ENCODE assay signal across 9 mouse cellular contexts in the genomic region with DNA sequence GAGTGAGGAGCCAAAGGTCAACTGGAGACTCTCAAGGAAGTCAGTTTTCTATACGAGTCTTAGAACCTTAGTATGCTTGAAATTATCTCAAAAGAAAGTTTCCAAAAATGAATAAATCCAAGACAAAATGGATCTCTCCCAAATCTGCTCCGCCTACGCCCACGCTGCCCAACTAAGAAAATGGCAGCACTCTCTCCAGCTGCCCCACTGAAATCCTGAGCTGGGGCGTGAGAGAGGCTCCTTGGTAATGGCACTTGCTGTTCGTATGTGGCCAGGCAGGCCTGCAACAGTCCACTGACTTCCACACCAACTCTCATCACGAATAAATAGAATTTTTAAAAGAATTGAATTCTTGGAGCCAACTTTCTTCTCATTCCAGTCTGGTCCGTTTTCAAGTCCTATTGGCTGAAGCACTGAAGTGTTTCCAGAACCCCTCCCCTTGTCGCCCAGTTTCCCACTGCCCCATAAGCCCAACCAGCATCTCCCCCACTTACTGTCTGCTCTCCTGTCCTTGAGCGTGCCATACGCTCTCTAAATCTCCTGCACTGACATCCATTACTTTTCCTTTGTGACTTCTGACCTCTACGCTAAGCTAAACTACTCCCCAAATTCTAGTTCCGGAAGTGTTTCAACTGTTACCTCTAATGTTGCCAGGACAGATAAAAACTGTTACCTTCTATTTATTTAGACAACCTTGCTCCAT. TPM values are rescaled to one million over a fixed set of nuclear protein-coding genes. Genes with fewer than 3 reads are reported as not detected.
DNase-seq lines count a peak whose midpoint lies in the region; ATAC-seq and TF ChIP-seq lines count a peak whose summit lies in the region.
"Had no signal": no experiment of that assay in that cellular context is flagged by ENCODE, and none has a peak within 500 bp of the region (broad histone marks: within the 10 kb centered on the region; RNA-seq: fewer than 3 reads in every experiment).

No protein-coding gene starts in this region.

- H3K36me3 ChIP-seq in testis, adult 2 months (ENCODE audit: control insufficient read depth, insufficient read depth, low read length): no peaks in the 10 kb centered on the region
- no peaks in the 10 kb centered on the region for H3K36me3 ChIP-seq in liver, embryonic 15.5 days (replicated peaks)

- H3K9me3 ChIP-seq in liver, embryonic 15.5 days (replicated peaks): no peaks in the 10 kb centered on the region
- H3K9me3 ChIP-seq: megakaryocyte, embryonic 14.5 days had no signal

- intact Hi-C loops in gastrocnemius, adult 2 months (cut with DNase I): no loop called here

- no peak for TF ChIP-seq POLR2A in testis, adult 2 months (IDR thresholded peaks at IDR 0.05; ENCODE audit: control insufficient read depth, low read depth, low read length)

- peak overlapping the region; percentile 88 for H3K27ac ChIP-seq in gastrocnemius, adult 2 months
- H3K27ac ChIP-seq in testis, adult 2 months (ENCODE audit: control insufficient read depth, insufficient read depth, low read depth, low read length): peak overlapping the region; percentile 87
- H3K27ac ChIP-seq in liver, embryonic 15.5 days (replicated peaks): 0 out of 2 replicates have a peak overlapping the region, but pooled peaks have one; percentile 38

- H3K9ac ChIP-seq in liver, embryonic 15.5 days: no peak overlapping the region

- no peak for ATAC-seq in liver, embryonic 15.5 days (ENCODE audit: insufficient read depth)

- peak overlapping the region; percentile 74 for H3K4me3 ChIP-seq in gastrocnemius, adult 2 months
- peak overlapping the region; percentile 60 for H3K4me3 ChIP-seq in testis, adult 2 months (ENCODE audit: control insufficient read depth, low read depth, low read length)
- no peak overlapping the region for H3K4me3 ChIP-seq in liver, embryonic 15.5 days (replicated peaks)

- no peak for DNase-seq in gastrocnemius, adult 2 months
- no peak for DNase-seq in gastrocnemius, postnatal 10 days
- DNase-seq in testis, postnatal 14 days (ENCODE audit: low spot score): no peak
- DNase-seq in thymus, postnatal 36 days: no peak
- no peak for DNase-seq in layer of hippocampus, adult 8-10 months (ENCODE audit: low spot score in 2 of 2)
- DNase-seq in cerebellum, postnatal 10 days: no peak

- 68% methylated on average over 13 of the region's 13 CpGs for WGBS in liver, embryonic 15.5 days (ENCODE audit: insufficient replicate concordance)

- H3K4me1 ChIP-seq in testis, adult 2 months (ENCODE audit: control insufficient read depth, insufficient read depth, low read length): peaks cover 17% of the 10 kb centered on the region
- peaks cover 33% of the 10 kb centered on the region for H3K4me1 ChIP-seq in liver, embryonic 15.5 days (replicated peaks)

- no peak overlapping the region for H3K4me2 ChIP-seq in liver, embryonic 15.5 days

- TF ChIP-seq CTCF in gastrocnemius, adult 2 months (IDR thresholded peaks at IDR 0.05): no peak
- no peak for TF ChIP-seq CTCF in testis, adult 2 months (IDR thresholded peaks at IDR 0.05; ENCODE audit: control insufficient read depth, insufficient read depth, insufficient replicate concordance, low read depth, low read length)

- H3K27me3 ChIP-seq in testis, adult 2 months (ENCODE audit: control insufficient read depth, insufficient read depth, low read length): no peaks in the 10 kb centered on the region
- peaks cover 20% of the 10 kb centered on the region for H3K27me3 ChIP-seq in liver, embryonic 15.5 days

RNA-seq across cellular contexts. Expression of a gene that starts 1.0 kb away (rescaled TPM):
- 10 to 100 TPM; 41.2 to 50.0 TPM for total RNA-seq in gastrocnemius, adult 2 months (2021)
- total RNA-seq in gastrocnemius, postnatal 10 days (2021): 100 to 1,000 TPM; 186 to 216 TPM
- 68.0 and 106 TPM in 2 replicates for polyA plus RNA-seq in testis, adult 2 months (2012; rRNA removed)
- 48.1 and 52.7 TPM in 2 replicates for polyA plus RNA-seq in liver, embryonic 15.5 days (2015; fragmentation: Nextera tagmentation; extraction: Ambion mirVana)
- total RNA-seq in layer of hippocampus, adult 8-10 months (2022): 10 to 100 TPM; 10.4 to 22.0 (median 16.4) TPM

Comparison
In these comparisons a context has a peak if more than half of its experiments do, and no peak if none do; other contexts are left out.
1. H3K27ac ChIP-seq: peak in every context shown above with its lines; median percentile 88 in gastrocnemius, adult 2 months; 87 in testis, adult 2 months; 38 in liver, embryonic 15.5 days.